Mouse (Mus musculus): ENCODE results near the gene H2-T24. TPM values are rescaled to one million over a fixed set of nuclear protein-coding genes. Genes with fewer than 3 reads are reported as not detected.
A peak's percentile ranks its signal among the peaks of the same experiment; 100 is the strongest.
"Not testable (repeated sequence)": the region's sequence is repeated elsewhere in the genome, so short reads cannot be mapped to it uniquely, and the experiment has no call there.

The H2-T24 gene
- 3.1 and 3.5 TPM in 2 replicates for polyA plus RNA-seq (2014; fragmentation: Nextera tagmentation; extraction: Ambion mirVana)

GRCm38 (mm10) chr17:36020191-36021073 lies at the start of gene H2-T24:
TSS of gene H2-T24 (minus strand) at chr17:36020560.
- peaks cover 5% of the 10 kb centered on the region; the same call in 1 of the 2 replicates for H3K9me3 ChIP-seq (ENCODE audit: control insufficient read depth, low read length)
- no peaks in the 10 kb centered on the region for H3K27me3 ChIP-seq (replicated peaks; ENCODE audit: control insufficient read depth, insufficient read depth, low read length)
- H3K27ac ChIP-seq (ENCODE audit: low read depth, low read length) = peak within 1 kb of the TSS; percentile 84
- H3K4me1 ChIP-seq (replicated peaks; ENCODE audit: control insufficient read depth, insufficient read depth, low read length) = peaks cover 18% of the 10 kb centered on the region
- H3K9ac ChIP-seq (ENCODE audit: low read depth, low read length) = peak within 1 kb of the TSS; percentile 37
- H3K36me3 ChIP-seq (ENCODE audit: control insufficient read depth, insufficient read depth, low read length) = peaks cover 2% of the 10 kb centered on the region; the same call in 1 of the 2 replicates
- ATAC-seq (replicated peaks; ENCODE audit: low FRiP score) (peak; percentile 79), DNase-seq (ENCODE audit: low spot score) (peak; percentile 69)
- 20% methylated on average over 15 of the region's 15 CpGs for WGBS
- H3K4me2 ChIP-seq = peak within 1 kb of the TSS; percentile 64
- peak within 1 kb of the TSS; percentile 36 for H3K4me3 ChIP-seq (ENCODE audit: low read depth, low read length)

DNA sequence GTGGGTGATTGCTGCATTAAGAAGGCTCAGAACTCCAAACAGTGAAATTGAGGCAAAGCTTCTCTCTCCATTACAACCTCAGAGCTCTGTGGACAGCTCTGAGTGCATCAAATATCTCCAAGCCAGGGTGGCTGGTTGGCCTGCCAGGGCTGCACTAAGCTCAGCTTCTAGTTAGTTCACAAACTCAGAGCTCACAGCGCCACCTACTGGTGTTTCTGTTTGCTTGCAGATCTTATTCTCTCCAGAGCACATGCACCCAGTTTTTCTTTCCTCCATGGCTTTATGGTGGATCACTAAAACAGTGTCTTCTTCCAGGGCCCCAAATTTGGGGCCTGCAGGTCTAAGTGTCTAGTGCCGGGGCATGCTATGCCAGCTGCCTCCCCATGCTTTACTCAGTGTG lies 40.5 kb upstream of the H2-T24 start:
- Histone ChIP-seq H3K9me3 (ENCODE audit: control insufficient read depth, low read length) (no peaks in the 10 kb centered on the region), H3K4me1 (replicated peaks; ENCODE audit: control insufficient read depth, insufficient read depth, low read length) (no peaks in the 10 kb centered on the region), H3K27me3 (replicated peaks; ENCODE audit: control insufficient read depth, insufficient read depth, low read length) (no peaks in the 10 kb centered on the region), H3K4me2 (no peak overlapping the region), H3K4me3 (ENCODE audit: low read depth, low read length) (no peak overlapping the region), H3K9ac (ENCODE audit: low read depth, low read length) (no peak overlapping the region), H3K27ac (ENCODE audit: low read depth, low read length) (no peak overlapping the region), H3K36me3 (ENCODE audit: control insufficient read depth, insufficient read depth, low read length) (no peaks in the 10 kb centered on the region)
- DNase-seq (ENCODE audit: low spot score) (peak; percentile 43), ATAC-seq (replicated peaks; ENCODE audit: low FRiP score) (no peak)
- 22% methylated on average over 2 of the region's 2 CpGs for WGBS

- H3K4me1 ChIP-seq (replicated peaks; ENCODE audit: control insufficient read depth, insufficient read depth, low read length); H3K9me3 ChIP-seq (ENCODE audit: control insufficient read depth, low read length); ATAC-seq (replicated peaks; ENCODE audit: low FRiP score); H3K4me2 ChIP-seq; H3K36me3 ChIP-seq (ENCODE audit: control insufficient read depth, insufficient read depth, low read length); H3K27me3 ChIP-seq (replicated peaks; ENCODE audit: control insufficient read depth, insufficient read depth, low read length); DNase-seq (ENCODE audit: low spot score); H3K4me3 ChIP-seq (ENCODE audit: low read depth, low read length); H3K9ac ChIP-seq (ENCODE audit: low read depth, low read length); H3K27ac ChIP-seq (ENCODE audit: low read depth, low read length): not testable (repeated sequence)
- WGBS = 45% methylated on average over 1 of the region's 1 CpGs
Measured at GRCm38 (mm10) chr17:36058362-36058761, 38.0 kb upstream of the H2-T24 start, which contains the start of gene Gm11127. TSS of gene Gm11127 (minus strand) at chr17:36058371.

DNA sequence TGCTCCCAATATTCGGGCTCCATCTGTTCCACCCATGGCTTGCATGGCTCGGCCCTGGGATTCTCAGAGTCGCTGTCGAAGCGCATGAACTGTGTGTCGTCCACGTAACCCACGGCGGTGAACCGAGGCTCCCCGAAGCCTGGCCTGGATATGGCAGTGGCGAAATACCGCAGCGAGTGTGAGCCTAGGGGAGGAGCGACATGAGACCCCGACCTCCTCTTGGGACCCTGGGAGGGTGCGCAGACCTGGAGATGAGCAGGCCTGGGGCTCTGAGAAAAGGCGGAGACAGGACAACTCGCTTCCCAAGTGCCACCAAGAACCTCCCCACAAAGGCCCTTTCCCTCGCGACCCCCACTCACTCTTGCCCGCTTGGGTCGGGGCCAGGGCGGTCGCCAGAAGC lies 37.6 kb upstream of the H2-T24 start:
- ATAC-seq (replicated peaks; ENCODE audit: low FRiP score); H3K27me3 ChIP-seq (replicated peaks; ENCODE audit: control insufficient read depth, insufficient read depth, low read length); H3K27ac ChIP-seq (ENCODE audit: low read depth, low read length); H3K9ac ChIP-seq (ENCODE audit: low read depth, low read length); H3K36me3 ChIP-seq (ENCODE audit: control insufficient read depth, insufficient read depth, low read length); DNase-seq (ENCODE audit: low spot score); H3K4me3 ChIP-seq (ENCODE audit: low read depth, low read length); H3K4me1 ChIP-seq (replicated peaks; ENCODE audit: control insufficient read depth, insufficient read depth, low read length); H3K4me2 ChIP-seq; H3K9me3 ChIP-seq (ENCODE audit: control insufficient read depth, low read length): not testable (repeated sequence)
- WGBS = 86% methylated on average over 23 of the region's 25 CpGs

- no peak for DNase-seq (ENCODE audit: low spot score)
- peaks cover 4% of the 10 kb centered on the region; the same call in 1 of the 2 replicates for H3K4me1 ChIP-seq (replicated peaks; ENCODE audit: control insufficient read depth, insufficient read depth, low read length)
- ATAC-seq (replicated peaks; ENCODE audit: low FRiP score) = no peak
- H3K4me3 ChIP-seq (ENCODE audit: low read depth, low read length) = peak overlapping the region; percentile 51
- peak overlapping the region; percentile 85 for H3K4me2 ChIP-seq
- H3K27ac ChIP-seq (ENCODE audit: low read depth, low read length) = no peak overlapping the region
- WGBS = 73% methylated on average over 3 of the region's 3 CpGs
- H3K27me3 ChIP-seq (replicated peaks; ENCODE audit: control insufficient read depth, insufficient read depth, low read length) = no peaks in the 10 kb centered on the region
- peak overlapping the region; percentile 60; the same call in 1 of the 2 replicates for H3K9ac ChIP-seq (ENCODE audit: low read depth, low read length)
- no peaks in the 10 kb centered on the region for H3K36me3 ChIP-seq (ENCODE audit: control insufficient read depth, insufficient read depth, low read length)
- no peaks in the 10 kb centered on the region for H3K9me3 ChIP-seq (ENCODE audit: control insufficient read depth, low read length)
Measured at GRCm38 (mm10) chr17:36043286-36043685, 22.9 kb upstream of the H2-T24 start.

DNA sequence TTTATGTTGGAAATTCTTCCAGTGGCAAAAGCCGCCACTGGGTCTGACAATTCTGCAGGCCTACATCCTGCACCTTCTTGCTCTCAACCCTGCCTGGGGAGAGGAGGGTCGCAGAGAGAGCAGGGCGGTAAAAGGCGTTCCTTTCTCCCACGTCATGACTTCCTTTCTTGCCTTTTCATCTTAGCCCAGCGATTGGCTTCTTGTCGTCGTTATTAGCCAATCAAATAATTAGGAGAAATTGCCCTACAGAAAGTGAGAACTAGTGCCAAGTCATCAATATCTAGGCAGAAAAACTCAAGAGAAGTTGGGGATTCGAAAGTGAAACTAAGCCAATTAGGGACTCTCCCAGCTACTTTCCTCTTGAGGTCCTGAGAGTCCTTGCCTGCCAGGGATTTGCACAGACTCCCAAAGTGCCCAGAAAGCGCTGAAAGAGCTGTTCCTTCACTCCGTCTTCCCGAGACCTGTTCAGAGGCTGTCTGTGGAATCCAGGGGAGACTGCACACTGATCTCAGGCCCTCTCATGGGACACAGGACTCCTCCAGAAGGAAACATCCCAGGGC lies 22.3 kb upstream of the H2-T24 start, which contains the start of the genes H2-T22 and Gm6034:
TSS of gene H2-T22 (minus strand) at position 138 of the 560 bp plus-strand sequence.
TSS of gene Gm6034 (plus strand) at position 352 of the 560 bp plus-strand sequence.
- not testable (repeated sequence) for H3K27me3 ChIP-seq (replicated peaks; ENCODE audit: control insufficient read depth, insufficient read depth, low read length); H3K4me1 ChIP-seq (replicated peaks; ENCODE audit: control insufficient read depth, insufficient read depth, low read length); H3K9me3 ChIP-seq (ENCODE audit: control insufficient read depth, low read length); H3K36me3 ChIP-seq (ENCODE audit: control insufficient read depth, insufficient read depth, low read length); H3K27ac ChIP-seq (ENCODE audit: low read depth, low read length)
- H3K9ac ChIP-seq (ENCODE audit: low read depth, low read length) = peak within 1 kb of the TSS; percentile 60
- ATAC-seq (replicated peaks; ENCODE audit: low FRiP score) (peak; percentile 91), DNase-seq (ENCODE audit: low spot score) (peak; percentile 53)
- WGBS = 2% methylated on average over 12 of the region's 12 CpGs
- H3K4me2 ChIP-seq = peak within 1 kb of the TSS; percentile 85
- H3K4me3 ChIP-seq (ENCODE audit: low read depth, low read length) = peak within 1 kb of the TSS; percentile 51

DNA sequence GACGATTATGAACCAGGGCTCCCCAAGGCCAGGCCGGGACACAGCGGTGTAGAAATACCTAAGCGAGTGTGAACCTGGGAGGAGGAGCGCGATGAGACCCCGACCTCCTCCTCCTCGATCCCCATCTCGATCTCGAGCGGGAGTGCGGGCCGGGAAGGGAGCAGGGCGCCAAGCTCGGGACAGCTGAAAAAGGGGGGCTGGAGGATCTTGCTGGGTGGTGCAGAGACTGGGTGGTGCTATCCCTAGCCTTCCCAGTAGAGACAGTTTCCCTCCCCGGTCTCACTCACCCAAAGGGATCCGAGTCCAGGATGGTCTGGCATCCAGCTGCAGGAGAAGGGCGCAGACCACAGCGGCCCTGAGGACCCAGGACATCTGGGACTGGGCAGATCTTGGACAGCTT lies 21.7 kb upstream of the H2-T24 start:
- peak overlapping the region; percentile 85 for H3K4me2 ChIP-seq
- peak overlapping the region; percentile 51 for H3K4me3 ChIP-seq (ENCODE audit: low read depth, low read length)
- not testable (repeated sequence) for H3K4me1 ChIP-seq (replicated peaks; ENCODE audit: control insufficient read depth, insufficient read depth, low read length); H3K27ac ChIP-seq (ENCODE audit: low read depth, low read length); DNase-seq (ENCODE audit: low spot score); H3K27me3 ChIP-seq (replicated peaks; ENCODE audit: control insufficient read depth, insufficient read depth, low read length); H3K9me3 ChIP-seq (ENCODE audit: control insufficient read depth, low read length); H3K36me3 ChIP-seq (ENCODE audit: control insufficient read depth, insufficient read depth, low read length)
- ATAC-seq (replicated peaks; ENCODE audit: low FRiP score) = peak; percentile 53
- WGBS = 2% methylated on average over 17 of the region's 19 CpGs
- H3K9ac ChIP-seq (ENCODE audit: low read depth, low read length) = peak overlapping the region; percentile 46; the same call in 1 of the 2 replicates

DNA sequence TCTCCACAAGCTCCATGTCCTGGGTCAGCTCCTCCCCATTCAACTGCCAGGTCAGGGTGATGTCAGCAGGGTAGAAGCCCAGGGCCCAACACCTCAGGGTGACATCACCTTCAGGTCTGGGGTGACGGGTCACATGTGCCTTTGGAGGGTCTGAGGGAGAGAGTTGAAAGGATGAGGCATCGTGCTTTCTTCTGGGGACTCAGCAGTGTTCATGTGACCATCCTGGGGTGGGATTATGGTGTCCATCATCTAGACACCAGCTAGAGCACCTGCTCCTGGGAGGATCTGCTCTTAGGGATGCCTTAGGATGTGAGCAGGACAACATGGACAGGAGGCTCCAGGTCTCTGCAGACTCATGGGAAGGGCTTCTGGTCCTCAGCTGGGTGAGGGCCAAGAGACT lies 20.2 kb upstream of the H2-T24 start:
- H3K4me3 ChIP-seq (ENCODE audit: low read depth, low read length); H3K9me3 ChIP-seq (ENCODE audit: control insufficient read depth, low read length); H3K27ac ChIP-seq (ENCODE audit: low read depth, low read length); H3K9ac ChIP-seq (ENCODE audit: low read depth, low read length); DNase-seq (ENCODE audit: low spot score); H3K27me3 ChIP-seq (replicated peaks; ENCODE audit: control insufficient read depth, insufficient read depth, low read length); H3K4me2 ChIP-seq; H3K4me1 ChIP-seq (replicated peaks; ENCODE audit: control insufficient read depth, insufficient read depth, low read length); H3K36me3 ChIP-seq (ENCODE audit: control insufficient read depth, insufficient read depth, low read length); ATAC-seq (replicated peaks; ENCODE audit: low FRiP score): not testable (repeated sequence)
- 78% methylated on average over 2 of the region's 2 CpGs for WGBS

All from liver, embryonic 11.5 days (tissue).